Mouse (Mus musculus): ENCODE results near the gene Klhl29.

Gene Klhl29

DNA sequence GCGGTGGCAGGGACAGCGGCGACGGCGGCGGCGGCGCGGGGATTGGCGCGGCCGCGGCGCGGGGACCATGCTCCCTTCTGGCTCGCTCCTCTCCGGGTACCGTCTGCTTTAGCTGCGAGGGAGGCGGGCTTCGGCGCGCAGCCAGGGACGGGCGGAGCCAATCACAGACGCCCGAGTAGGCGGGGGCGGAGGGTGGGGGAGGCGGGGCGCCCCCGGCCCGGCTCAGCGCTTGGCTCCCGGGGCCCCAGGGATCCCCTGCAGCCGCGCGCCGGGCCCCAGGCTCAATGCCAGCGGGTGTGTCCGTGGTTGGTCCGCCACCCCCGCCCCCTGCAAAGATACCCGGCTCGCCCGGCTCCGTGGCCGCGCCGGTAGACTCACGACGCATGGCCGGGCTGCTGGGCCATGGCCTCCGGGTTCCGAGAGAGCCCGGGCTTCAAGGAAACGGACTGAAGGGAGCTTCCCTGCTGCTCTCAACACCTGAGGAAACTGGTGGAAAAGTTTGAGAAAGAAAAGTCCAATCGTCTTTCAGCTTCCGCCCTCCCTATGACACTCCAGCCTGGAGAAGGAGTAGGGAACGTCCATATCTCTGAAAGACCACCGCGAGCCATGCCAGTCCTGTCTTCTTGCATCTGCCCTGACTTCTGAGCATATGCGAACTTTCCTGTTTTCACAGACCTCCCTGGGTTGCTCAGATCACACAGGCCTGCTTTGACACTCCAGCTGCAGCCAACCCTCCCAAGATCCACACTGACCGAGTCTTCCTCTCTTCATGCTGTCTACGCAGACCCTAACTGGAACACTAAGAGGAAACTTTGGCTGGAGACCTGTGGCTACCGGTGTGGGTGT, at the start of gene Klhl29:
Gene Klhl29 (minus strand): TSS at position 67 of the 846 bp plus-strand sequence.
- DNase-seq, result peak; percentile 76

DNA sequence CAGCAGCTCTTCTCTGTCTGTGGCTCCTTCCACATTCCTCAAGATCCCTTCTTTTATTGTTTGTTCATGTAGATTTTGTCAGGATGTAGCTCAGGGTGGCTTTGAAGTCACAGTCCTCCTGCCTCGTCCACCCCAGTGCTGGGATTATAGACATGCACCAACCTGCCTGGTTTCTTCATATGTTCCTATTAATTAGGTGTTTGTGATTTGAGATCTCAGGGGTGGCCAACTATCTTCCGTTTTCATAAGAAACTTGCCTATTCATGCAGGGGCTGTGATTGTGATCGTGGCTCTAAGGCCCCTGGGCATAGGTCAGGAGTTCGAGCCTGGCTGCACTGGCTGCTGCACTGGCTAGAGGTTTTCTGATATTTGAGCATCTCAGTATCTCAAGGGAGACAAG, 49.8 kb upstream of the Klhl29 start:
- DNase-seq, result no peak

DNA sequence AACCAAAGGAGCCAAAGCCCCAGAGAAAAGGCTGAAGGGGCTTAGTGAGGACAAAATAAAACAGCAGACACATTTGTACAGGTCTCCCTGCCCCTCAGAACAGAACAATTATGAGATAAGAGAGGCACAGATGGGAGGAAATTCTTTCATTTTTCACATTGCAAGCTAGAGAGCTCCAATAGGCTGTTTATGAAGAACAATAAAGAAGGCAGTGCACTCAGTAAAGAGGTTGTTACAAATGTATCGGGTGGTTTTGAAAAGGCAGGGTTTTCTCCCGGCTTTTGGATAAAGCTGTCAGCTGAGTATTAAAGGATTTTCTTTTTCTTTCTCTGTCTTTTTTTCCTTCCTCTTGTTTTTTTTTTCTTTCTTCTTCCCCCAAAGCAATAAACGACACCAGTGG, 40.3 kb upstream of the Klhl29 start:
- no peak for DNase-seq

DNA sequence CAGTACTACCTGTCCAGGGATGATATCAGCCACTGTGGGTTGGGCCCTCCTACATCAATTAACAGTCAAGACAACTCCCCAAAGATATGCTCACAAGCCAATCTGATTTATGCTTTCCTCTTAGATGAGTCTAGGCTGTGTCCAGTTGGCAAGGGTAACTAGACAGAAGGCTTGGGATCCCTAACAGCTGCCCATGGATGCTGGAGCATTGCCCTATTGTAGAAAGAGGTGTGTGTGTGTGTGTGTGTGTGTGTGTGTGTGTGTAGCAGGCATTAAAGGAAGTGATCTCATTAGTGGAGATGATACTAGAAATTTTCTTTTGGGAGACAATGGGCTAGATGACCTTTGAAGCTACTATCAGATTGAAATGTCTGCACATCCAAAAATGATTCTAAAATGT, 38.5 kb upstream of the Klhl29 start:
- no peak for DNase-seq

DNA sequence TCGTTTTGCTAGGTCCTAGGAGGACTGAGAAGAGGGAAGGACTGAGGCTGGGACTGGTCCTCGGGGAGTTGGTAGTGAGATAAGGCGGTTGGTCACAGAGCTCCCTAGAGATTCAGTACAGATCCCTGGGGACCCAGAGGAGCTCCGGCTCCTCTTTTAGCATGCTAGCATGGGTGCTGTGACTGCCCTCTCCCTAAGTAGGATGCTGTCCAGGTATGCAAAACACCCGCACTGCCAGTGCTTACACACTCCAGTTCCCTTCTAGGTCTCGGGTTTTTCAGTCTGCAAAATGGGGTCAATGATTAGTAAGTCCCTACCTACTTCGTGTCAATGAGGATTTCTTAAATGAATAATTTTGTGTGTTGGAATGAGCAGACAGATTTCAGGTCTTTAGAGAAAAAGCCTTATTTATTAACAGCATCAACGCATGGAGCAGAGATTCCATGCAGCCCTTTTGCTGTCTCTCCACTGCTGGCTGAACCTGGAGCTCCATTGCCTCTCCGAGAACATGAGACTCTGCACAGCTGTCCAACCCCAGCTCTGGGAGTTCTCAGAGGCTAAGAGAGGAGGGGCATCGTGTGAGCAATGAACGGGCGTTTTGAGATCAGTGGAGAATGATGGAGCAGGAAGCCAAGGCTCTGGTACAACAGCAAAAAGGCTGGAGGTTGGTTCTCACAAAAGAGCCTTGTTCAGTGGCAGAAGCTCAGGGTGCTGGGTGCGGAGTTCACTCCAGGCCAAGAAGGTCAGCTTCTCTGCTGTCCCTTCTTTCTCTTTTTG, 36.5 kb upstream of the Klhl29 start:
- DNase-seq, result peak; percentile 24

DNA sequence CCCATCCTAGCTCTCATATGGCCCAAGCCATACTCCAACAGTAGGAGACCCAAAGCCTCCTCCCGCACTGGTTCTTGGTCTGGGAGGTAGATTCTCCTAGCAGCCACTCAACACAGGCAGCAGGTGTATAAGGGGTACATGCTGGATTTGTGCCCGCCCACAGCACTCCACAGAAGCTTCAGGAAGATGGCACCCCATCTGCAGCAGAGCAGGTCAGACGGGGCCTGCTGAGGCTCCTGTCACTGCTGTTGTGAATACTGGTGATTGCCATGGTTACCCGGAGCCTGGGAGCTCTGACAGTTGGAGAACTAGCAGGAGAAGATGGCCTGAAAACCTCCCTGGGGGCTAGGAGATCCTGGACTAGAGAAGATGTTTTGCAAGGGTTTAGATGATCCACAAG, 35.9 kb upstream of the Klhl29 start:
- no peak for DNase-seq

DNA sequence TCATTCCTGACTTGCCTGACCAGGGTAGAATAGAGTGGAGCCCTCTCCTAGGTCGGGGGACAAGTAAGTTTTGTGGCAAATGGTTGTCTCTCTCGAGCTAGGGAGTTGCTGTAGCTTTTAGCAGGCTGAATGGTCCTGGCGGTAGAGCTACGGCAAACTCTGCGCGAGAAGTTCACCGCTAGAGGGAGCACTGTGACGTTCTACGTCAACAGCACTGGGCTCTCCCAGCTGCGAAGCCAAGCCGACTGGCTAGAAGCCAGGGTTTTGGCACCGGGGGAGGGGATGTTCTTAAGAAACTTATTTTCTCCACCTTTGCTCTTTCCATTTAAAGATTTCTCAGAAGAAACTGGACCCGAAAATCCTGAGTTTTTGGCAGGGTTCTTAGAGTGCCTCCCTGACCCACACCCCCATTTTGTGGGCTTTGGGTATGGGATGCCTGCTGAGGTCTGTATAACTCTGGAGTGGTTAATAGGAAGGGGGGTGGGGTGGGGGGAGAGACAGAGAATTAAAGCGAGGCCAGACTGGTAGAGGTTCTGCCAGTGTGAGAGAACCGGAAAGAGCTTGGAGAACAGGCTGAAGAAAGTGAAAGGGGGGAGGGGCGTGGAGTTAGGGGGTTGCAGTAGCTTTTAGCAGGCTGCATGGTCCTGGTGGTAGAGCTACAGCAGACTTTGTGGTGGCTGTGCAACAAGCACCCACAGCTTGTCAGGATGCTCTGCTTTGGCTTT, 35.1 kb upstream of the Klhl29 start:
- peak; percentile 87 for DNase-seq

DNA sequence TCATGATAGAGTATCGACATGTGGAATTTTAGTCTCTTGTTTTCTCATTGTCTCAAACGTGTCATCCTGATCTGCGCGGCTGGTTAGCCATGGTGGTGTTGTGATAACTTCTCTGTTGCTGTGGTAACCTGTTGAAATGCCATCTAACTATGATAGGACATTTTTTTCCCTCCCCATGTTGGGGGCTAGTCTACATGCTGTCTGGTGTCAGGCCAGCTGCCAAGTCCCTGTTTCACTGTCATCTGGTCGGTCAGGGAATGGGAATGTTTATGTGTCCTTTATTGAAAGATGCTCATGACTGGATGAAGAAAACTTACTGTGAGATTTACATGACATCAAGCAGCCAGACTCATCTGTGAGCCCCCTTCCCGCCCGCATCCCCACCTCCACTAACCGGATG, 31.7 kb upstream of the Klhl29 start:
- no peak for DNase-seq

DNA sequence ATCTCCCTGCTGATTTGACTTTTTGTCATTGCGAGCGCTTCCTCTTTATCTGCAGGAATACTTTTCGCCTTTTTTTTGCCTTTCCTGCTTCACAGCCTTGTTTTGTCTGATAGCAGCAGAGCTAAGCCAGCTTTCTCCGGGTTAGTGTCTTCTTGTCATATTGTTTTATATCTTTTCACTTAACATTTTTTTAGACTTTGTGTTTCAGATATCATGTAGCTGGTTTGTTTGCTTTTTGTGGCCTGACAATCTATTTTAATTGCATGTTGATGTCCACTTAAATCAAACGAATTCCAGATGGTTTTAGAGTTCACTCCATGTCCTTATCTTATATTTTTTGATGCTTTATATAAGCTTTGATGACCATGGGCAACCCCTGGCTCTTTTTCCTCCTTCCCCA, 21.9 kb upstream of the Klhl29 start:
- DNase-seq, result no peak

DNA sequence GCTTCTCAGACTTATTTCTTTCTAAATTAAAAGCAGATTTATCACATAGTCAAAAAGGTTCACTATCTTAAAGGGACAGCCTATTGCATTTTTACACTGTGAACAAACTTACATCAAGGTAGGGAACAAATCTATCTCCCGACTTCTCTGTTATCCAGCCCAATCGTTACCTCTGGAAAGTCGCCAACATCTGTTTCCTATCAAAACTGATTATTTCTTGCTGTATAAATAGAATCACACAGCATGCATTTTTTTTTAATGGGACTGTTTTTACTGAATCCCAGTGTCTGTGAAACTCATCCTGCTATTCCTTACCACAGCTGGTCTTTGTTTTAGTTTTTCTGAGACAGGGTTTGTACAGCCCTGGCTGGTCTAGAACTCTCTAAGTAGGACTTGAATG, 19.7 kb upstream of the Klhl29 start:
- DNase-seq, result no peak

DNA sequence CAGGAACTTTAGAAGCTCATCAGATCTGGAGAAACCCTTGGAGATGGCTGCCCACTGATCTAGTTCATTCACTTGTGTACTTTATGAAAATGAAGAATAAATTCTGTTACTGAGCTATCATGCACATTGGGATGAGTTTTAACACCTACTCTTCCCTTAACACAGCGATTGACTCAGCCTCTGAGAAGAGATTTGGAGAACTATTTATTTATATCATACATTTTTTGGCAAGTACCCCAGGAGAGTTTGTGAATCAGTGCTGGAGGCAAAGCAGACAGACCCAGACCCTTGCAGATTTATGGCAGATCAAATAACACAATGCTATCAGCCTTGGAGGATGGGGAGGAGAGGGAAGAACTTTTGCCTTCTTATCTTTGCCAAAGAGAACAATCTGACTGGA, 11.6 kb upstream of the Klhl29 start:
- no peak for DNase-seq

DNA sequence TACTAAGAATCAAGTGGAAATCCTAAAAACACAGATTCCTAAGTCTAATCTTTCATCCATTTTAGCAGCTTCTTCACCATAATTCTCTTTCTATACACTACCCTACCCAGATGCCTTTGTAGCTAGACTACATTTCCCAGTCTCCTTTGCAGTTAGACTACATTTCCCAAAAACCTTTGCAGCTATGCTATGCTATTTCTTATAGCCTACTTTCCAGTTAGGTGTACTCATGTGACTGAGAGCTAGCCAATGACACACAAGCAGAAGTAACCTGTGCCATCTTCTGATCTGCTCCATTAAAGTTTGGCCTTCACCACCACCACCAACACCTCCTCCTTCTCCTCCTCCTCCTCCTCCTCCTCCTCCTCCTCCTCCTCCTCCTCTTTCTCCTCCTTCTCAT, 11.2 kb upstream of the Klhl29 start:
- no peak for DNase-seq

DNA sequence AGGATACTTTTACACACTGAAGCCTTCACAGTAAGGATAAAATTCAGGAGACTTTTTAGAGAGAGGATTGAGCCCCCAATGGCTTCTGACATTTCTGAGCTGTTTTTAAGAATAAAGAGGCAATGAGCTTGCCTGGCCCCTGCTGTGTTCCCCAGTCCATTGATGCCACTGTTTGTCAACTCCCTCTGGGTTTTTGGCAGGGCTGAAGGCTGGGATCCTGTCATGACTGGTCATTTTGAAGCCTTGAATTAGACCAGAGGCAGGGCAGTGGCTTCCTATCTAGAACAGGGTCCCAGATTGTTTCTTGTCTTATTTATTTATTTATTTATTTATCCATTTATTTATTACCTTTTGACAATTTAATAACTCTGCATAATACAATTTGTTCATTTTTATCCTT, 6.2 kb upstream of the Klhl29 start:
- no peak for DNase-seq

DNA sequence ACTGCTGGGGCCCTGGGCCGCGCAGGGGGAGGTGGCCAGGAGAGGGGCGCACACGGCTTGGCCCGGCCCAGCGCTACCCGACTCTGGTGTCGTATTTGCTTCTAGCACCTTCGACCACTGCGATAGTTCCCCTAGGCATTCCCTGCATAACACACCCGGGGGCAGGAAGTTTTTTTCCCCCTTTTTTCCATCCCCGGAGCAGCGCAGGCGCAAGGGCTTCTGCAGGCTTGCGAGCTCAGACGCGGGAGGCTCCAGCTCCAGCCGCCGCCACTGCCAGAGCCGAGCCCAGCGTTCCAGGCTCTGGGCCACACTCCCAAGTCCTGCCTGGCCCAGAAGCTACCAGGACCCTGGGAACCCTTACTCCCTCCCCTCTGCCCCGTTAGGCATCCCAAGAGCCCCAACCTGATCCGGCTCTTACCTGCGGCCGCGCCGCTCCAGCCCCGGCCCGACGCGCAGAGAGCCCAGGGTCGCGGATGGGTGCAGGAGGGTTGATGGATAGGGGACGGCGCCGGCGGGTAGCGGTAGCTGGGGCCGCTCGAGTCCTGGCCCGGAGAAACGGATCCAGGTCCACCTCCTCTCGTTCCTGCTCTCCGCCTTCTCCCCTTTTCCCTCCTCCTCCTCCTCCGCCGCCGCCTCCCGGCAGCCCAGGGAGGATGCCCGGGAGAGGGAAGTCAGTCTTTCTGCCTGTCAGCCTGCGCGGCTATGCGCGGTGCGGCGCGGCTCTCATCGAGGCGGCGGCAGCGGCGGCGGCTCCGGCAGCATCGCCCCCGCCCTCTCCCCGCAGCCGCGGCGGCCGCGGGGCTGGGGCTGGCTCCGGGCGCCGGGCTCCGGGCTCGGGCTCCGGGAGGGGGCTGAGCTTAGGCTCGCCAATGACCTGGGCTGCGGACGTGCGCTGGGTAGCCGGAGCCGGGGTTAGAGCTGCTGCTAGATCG, 532 bp downstream of the Klhl29 start:
- DNase-seq, result peak; percentile 4

DNA sequence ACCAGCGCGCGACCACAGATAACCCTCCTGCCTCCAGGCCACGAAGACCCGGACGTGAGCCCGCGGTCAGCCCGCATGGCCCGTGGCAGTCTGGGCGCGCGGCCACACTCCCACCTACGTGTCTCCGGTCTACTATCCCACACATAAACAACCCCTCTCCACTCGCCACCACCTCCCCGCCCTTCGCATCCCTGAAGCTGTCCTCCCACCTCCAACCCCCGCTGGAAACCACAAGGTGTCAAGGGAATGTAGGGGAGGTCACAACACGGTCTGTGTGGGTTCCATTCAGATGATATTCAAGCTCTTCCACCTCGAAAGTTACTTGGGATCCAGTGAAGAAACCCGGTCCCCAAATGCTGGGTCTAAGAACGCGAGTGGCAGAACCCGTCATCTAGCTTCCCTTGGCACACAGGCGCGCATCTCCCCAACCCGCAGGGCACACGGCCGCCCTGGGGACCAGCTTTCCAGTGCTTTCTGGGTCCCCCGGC, 1.2 kb downstream of the Klhl29 start:
- no peak for DNase-seq

DNA sequence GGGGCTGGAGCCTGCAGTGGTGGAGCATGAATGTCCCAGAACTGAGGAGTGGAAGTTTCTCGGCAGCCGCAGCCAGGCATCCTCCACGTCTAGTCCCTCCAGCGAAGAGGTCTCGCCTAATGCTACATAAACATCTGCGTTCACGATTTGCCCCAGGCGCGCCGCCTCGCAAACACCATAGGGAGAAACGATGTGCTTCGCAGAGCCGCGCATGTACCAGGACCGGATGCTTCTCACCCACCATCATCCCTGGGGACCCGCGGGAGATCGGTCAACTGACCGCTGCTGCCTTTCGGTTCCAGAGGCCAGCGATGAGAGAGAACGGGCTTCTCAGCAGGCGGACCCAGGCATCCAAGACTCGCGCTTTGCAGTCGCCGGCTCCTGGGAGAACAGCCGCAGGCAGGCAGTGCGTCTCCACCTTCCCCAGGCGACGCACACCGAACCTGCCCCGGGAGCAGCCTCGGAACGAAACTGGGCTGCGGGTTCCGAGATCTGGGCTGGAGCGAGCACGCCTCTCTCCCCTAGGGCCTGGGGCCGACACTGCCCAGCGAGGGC, 1.8 kb downstream of the Klhl29 start:
- no peak for DNase-seq

DNA sequence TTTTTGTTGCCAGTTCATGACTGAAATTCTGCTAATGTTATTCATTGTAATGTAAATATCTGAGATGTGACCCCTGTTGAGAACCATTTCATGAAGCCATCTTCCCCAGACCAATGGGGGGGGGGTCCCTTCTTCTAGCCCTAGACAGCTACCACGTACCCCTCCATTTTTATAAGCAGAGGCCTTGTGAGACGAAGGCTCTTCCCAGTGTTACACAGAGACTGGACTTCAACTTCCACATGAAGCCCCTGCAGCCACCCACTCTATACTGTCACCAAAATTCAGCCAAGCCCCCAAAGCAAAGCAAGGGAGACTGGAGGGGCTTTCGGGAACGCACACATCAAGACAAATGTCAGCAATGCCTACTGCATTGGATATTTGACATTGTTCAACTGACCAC, 6.1 kb downstream of the Klhl29 start:
- DNase-seq, result no peak

DNA sequence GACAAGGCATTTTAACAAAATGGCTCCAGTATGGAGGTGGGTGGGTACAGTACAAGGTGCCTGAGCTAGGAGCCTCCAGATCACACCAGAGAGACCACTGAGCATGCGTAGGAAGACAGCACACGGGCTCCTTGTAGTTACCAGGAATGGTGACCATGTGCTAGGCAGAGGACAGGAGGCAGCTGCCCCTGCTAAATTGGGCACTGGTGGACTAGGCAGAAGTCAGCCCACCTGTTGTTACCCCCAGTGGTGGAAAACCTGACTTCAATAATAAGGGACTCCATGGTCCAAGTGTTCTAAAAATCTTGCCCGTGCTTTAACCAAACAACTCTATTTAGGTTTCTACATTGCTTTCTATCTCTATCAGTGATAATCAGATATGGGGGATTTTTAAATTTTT, 10.6 kb downstream of the Klhl29 start:
- no peak for DNase-seq

DNA sequence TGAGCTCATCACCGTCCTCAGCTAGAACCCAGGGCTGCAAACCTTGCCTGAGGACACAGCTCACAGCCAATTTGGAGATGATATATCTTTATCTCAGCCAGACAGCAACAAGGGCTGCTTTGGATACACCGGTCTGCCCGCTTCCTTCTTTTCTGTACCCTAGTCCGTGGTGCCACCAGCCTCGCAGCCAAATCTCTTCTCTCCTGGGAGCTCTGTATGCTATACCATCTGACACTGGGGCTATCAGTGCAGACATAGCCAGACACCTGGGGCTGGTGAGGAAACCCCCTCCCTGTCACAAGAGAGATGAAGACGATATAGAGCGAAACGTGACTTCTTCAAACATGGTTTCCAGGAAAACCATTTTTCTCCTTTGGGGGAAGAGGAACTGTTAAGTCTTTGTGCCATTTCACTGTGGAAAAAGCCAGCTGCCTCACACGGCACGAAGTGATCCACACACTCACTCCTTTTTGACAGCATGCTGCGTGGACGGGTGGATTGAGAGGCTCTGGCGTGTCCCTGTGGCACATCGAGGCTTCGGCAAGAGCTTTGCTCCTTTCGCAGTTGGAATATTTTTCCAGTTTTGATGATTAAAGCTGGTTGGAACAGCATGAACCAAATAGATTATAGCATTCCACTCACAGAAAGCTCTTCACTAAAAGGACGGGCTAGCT, 11.4 kb downstream of the Klhl29 start:
- DNase-seq, result no peak

DNA sequence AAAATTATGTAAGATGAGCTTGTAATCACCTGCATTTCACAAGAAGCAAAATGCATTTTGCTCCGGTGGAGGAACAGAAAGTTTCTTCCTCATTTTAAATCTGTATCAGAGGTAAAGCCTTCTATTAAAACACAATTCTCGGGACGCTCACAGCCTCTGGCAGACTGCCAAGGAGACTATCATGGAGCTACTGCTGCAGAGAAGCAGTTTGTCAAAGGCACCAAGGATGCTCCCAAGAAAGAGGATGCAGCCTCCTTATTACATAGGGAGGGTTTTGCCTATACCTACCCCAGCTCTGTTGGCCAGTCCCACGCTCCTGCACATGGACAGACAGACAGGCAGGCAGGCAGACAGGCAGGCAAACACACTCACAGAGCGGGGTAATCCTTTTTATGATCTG, 16.4 kb downstream of the Klhl29 start:
- no peak for DNase-seq

DNA sequence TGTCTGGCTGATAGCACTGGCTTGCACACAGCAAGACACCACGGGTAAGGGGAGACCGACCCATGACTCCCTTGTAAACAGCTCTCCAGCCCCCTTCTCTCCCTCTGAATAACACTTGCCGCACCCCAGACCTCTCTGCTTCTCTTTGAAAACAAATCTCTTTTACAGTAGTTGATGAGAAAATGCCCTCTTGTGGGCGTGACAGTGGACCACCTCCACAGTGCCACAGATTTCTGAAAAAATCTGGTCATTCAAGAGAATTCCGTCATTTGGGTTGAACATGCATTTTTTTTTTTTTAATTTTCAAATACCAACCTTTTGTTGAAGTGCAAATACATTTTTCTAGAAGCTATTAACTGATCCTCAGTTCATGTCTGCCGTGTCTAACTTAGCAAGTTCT, 17.0 kb downstream of the Klhl29 start:
- no peak for DNase-seq

DNA sequence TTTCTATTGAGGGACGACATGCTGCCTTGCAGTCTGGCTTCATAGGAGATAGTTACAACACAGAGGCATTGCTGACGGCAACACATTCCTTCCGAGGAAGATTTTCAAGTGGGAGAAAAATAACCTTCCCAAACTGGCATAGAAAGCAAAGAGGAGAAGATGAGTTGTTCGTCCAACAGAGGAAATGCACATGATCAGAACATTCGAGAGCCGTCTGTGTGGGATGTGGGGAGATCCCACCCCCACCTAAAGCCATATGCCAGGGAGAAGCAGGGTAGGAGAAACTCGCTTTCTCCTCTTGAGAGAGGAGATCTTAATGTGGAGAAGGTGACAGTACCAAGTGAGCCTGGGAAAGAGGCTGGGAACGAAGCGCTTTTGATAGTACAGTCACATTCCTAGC, 22.1 kb downstream of the Klhl29 start:
- DNase-seq, result no peak
